Mouse (Mus musculus) left cerebral cortex, adult 8-10 months (tissue): Measurements from ENCODE around the gene Prep. TPM values are rescaled to one million over a fixed set of nuclear protein-coding genes. Genes with fewer than 3 reads are reported as not detected.

Source experiments
- DNase-seq, 2 experiments: peaks; one replicate each; pipeline ENCODE4 v3.0.0; 2022; ENCODE audit warnings: low spot score in 2 of 2
- total RNA-seq, 4 experiments: library from RNA; stranded (reverse); gene quantifications; 2 replicates each; pipeline ENCODE4 v1.2.4; 2022

Gene Prep
- total RNA-seq: 1 to 10 TPM; 8.4 to 8.9 (median 8.6) TPM

- peak; percentile 75 to 88 for DNase-seq
Observed at GRCm38 (mm10) chr10:45066931-45067308, at the start of gene Prep. Gene Prep (plus strand): TSS chr10:45067203.

DNA sequence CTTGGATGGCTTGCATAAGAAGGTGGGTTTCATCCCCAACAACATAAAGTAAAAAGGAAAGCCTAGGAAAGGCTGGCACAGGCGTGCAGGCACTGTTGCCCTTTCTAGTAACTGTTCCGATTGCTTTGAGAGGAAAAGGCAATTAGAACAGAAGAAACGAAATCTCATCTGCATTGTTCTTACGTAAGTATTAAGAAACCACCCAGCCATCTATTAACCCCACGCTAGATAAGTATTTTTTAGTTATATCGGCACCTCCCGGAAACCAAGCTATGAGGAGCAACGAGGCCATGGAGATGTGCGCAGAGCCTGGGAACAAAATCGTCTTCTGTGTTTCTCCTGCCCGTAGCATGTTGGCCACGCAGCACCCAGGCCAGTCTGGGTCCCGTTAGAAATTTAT is 49.7 kb upstream of the Prep start:
- no peak for DNase-seq

- DNase-seq: no peak
Observed at GRCm38 (mm10) chr10:45017851-45018250, 49.2 kb upstream of the Prep start.

DNA sequence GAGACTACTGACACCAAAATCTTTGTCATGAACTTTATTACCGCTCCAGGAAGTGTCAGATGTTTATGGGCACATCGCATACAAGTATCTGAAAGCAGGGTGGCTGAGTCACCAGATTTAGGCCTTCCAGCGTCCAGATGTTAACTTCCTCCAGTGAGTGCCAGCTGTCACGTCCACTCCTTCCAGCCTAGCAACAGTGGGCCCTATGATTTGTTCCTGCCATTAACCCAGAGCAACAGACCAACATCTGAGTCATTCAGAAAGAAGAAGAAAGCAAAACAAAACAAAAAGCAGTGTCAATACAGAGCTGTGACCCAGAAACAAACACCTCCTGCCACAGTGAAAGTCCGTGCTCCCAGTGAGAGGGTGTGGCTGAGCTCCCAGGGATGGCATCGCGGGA is 47.6 kb upstream of the Prep start:
- DNase-seq: no peak

DNA sequence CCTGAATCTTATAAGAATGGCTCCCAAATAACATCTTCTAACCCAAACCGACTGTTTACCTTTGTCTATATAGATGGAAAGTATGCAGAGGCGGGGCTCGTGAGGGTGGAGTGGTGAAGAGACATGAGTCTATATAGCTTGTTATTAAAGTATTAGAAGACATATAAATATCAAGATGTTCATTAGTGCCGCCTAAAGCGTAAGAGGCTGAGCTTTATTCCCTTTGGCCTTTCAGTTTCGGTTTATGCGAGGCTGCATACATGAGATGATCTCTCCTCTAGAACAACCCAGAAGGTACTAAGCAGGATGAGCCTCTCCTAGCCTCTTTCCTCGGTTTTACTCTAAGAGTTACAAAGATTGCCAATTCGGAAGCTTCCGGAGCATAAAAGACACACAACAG is 47.2 kb upstream of the Prep start:
- DNase-seq: no peak

- DNase-seq: no peak
Observed at GRCm38 (mm10) chr10:45020291-45020690, 46.7 kb upstream of the Prep start.

DNA sequence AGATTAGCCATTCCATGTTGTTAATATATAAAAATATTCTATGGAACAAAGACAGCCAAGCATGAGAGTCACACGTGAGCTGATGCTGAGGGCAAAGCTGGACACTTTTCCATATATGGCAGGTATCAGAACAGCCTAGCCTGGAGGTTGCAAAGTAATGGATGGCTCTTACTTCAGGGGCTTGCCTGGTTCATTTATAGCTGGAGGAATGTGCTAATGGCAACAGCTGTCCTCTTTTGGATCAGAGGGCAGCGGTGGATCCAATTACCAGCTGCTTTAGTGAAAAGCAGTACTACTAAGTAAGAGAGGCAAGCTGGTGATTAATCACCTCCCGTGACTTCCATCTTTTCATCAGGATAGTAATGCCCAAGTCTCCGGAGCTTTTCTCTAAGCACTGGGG is 41.8 kb upstream of the Prep start:
- no peak for DNase-seq

DNA sequence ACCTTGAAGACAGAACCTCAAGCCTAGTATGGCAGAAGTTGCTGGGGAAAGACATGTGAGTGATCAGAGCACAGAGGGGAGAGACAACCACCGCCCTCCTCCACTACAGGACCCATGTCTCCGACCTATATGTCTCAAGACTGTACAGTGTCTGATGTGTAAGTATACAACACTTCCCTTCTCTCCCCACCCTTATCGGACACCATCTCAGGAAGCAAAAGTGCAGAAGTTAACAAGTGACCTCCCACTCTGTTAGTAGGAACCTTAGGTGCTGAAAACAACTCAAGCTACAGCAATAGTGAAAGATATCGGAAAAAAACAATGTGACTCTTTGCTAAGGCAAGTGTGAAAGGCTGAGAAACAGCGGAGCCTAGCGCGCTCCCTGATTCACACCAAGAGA is 40.1 kb upstream of the Prep start:
- no peak for DNase-seq

- peak; percentile 39 to 64 for DNase-seq
Observed at GRCm38 (mm10) chr10:45045268-45045928, 21.6 kb upstream of the Prep start.

- DNase-seq: no peak
Observed at GRCm38 (mm10) chr10:45048158-45048557, 18.8 kb upstream of the Prep start.

DNA sequence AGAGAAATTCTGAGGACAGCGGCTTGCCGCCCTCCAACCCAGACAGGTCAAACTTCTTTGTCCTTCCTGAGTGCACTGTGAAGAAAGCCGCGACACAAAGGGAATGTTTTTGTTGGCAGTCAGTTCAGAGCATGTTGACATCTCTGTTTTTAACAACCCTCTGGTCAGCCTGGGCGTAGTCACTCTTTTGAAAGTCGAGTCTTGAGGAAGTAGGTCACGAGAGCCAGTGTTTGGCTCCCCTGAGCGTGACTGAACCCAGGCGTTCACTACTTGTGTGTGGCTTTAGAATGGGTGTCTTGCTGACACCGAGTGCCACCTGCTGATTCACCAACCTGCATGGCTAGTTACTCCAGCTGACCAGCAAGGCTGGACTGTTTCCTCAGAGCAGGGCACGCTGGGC is 18.4 kb upstream of the Prep start:
- DNase-seq: no peak

DNA sequence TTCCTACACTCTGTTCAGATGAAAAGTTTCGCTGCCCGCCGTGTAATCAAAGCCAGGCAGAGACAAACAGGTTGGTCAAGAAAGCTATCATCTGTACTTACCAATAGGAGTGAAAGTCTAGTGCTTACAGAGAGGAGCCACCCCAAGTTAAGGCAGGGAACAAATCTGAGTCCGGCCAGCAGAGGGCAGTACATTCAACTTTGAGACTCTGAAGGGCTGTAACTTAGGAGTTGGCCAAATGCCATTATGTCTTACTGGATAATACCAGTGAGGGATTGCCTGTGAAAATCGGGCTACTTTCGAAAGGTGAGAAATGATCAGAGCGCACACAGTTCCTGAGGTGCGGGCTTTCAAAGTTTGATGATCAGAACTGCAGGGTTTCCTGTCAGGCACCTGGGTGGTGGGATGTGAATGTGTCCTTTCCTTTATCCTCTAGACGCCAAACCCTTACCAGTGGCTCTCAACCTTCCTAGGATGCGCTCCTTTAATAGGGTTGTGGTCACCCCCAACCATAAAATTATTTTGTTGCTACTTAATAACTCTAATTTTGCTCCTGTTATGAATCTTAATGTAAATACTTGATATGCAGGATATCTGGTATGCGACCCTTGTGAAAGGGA is 15.8 kb upstream of the Prep start:
- DNase-seq: peak in 1 of 2 experiments; percentile 43

GRCm38 (mm10) chr10:45058361-45058760 is 8.6 kb upstream of the Prep start:
- DNase-seq: no peak

GRCm38 (mm10) chr10:45060841-45061240 is 6.2 kb upstream of the Prep start:
- DNase-seq: no peak

- no peak for DNase-seq
Observed at GRCm38 (mm10) chr10:45066131-45066930, 672 bp upstream of the Prep start.

GRCm38 (mm10) chr10:45067436-45067925 is 478 bp downstream of the Prep start:
- DNase-seq: no peak

DNA sequence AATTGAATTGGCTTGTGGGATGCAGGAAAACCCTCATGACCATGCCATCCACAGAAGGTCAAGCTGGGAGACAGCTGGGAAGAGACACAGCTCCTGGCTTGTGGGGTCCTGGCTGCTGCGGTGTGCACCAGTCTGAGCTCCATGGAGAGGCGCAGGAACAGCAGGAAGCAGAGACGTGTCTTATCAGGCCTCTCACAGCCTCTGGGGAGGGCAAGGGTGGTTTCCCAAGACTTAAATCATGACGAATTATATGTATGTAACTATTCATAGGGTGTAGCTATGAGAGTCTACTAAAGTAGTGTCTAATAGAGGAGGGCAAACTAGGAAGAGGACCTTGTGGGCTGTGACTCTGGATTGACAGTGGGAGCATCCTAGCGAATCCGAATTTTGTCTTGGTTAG is 2.6 kb downstream of the Prep start:
- DNase-seq: no peak

- DNase-seq: no peak
Observed at GRCm38 (mm10) chr10:45070362-45070761, 3.4 kb downstream of the Prep start.

GRCm38 (mm10) chr10:45070929-45071813 is 4.2 kb downstream of the Prep start:
- DNase-seq: no peak

- DNase-seq: no peak
Observed at GRCm38 (mm10) chr10:45072339-45072738, 5.3 kb downstream of the Prep start.

DNA sequence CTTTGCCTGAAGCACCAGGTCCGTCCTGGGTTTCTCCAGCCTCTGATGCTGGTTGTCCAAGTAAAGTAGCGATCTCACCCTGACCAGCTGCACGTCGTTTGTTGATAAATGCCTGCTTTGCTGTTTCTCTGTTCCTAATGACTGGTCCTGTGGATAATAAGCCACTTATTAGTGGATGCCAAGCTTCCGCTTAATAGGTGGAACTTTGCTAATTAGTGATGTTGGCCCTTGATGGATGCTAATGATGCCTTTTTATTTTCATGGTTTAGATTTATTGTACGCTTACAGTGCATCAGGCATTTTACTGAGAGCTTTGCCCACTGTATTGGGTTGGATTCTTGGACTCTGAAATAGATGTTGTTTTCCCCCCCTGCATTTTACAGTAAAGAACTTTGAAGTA is 7.5 kb downstream of the Prep start:
- no peak for DNase-seq
